Mouse (Mus musculus) lung, postnatal 14 days (tissue): ENCODE data around the gene Pcgf1.
A peak's percentile ranks its signal among the peaks of the same experiment; 100 is the strongest.

Experiments used
- DNase-seq: peaks from one replicate; pipeline ENCODE4 v3.0.0; 2021

Pcgf1 gene

DNA sequence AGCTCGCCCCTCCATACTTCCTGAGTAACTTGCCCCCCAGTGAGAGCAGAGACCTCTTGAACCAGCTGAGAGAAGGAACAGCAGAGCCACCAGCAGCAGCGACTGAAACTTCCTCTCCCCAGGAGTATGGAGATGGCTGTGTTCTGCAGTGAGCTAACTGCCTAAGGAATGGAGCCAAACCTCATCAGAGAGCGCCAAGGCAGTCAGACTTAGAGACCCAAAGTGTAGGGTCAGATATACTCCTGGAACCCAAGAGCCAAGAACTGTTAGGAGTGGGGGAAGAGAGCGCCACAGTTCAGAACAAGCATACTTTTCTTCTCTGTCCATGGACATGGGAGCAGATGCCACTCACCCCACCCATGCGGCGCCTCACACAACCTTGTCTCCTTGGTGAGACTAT, 11.2 kb upstream of the Pcgf1 start:
- no peak for DNase-seq

DNA sequence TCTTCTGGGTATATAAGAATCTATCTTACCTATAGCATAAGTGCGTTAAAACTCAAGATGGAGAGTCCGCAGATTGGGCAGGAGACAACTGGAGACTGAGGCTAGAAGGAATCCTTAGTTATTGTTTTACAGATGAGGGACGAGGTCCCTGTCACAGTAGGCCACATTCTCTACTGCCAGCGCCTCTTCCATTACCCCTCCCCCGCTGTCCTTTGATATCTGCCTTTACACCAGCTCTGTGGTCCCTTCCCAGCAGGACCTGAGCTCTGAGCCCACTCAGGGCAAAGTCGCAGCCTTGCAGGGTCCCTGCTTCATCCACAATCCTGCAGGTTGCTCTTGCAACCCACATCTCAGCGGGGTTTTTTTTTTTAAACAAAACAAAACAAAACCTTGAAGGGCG, 9.4 kb upstream of the Pcgf1 start:
- DNase-seq = no peak

DNA sequence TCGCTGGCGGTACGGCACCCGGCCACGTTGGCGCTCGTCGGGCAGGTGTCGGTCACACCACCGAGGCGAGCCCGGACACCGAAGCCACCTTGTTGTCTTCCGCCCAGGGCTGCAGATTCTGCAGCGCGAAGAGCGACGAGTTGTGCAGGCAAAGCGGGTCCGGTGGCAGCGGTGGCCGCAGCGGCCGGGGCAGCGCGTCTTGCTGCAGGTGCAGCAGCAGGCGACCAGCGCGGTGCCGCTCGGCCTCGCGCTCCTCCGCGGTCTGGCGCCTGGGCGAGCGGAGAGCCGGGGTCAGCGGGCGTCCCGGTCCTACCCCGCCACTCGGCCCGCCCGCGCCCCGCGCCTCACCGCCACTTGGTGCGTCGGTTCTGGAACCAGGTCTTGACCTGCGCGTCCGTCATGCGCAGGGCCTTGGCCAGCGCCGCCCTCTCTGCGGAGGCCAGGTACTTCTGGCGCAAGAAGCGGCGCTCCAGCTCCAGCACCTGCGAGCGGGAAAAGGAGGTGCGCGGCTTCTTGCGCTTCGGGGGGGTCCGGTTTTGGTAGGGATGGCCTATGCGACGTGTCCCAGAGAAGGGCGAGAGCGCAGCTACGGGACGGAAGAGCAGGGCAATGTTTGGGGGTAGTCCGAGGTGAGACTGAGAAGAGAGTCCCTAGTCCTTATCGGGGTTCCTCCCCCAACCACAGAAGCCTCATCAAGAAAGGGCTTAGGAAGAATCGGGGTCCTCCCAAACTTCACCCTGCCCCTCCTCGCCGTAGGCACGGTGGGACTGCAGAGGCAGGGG, 8.8 kb upstream of the Pcgf1 start:
- no peak for DNase-seq

DNA sequence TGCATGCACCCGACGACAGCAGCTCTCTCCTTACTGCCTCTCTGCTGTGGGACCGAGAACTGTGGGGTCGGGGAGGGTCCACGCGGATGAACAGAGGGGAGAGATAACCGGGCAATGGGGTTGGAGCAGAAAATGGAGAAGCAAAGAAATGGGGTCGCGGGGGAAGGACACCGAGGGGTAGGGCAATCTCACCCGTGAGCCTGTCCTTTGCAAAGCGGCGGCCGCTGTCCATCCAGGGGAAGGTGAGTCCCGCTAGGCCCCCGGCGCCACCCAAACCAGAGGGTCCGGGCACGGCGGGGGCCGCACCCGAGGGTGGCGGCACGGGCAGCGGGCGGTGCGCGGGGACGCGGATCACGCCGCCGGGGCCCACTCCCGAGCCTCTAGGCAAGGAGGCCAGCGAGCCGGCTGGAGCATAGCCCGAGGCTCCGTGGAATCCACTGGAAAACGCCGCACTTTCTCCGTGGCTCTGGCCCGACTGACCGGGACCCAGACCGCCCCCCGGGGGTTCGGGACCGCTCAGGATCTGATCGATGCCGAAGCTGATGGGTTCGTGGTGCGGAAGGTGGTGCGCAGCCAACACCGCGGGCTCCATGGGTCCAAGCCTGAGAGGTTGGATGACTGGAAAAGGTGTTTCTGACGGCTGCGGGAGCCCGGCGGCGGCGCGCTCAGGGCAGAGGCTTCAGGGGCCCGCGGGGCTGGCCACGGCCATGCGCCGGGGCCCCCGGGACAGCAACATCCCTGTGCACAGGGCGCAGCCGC, 8.0 kb upstream of the Pcgf1 start:
- no peak for DNase-seq

DNA sequence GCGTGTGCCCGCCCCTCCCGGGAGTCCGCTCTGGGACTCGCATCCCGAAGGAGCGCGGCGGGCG, 7.6 kb upstream of the Pcgf1 start, which contains the start of gene Tlx2:
Gene Tlx2 (minus strand): TSS at position 47 of the 64 bp plus-strand sequence.
- DNase-seq = no peak

DNA sequence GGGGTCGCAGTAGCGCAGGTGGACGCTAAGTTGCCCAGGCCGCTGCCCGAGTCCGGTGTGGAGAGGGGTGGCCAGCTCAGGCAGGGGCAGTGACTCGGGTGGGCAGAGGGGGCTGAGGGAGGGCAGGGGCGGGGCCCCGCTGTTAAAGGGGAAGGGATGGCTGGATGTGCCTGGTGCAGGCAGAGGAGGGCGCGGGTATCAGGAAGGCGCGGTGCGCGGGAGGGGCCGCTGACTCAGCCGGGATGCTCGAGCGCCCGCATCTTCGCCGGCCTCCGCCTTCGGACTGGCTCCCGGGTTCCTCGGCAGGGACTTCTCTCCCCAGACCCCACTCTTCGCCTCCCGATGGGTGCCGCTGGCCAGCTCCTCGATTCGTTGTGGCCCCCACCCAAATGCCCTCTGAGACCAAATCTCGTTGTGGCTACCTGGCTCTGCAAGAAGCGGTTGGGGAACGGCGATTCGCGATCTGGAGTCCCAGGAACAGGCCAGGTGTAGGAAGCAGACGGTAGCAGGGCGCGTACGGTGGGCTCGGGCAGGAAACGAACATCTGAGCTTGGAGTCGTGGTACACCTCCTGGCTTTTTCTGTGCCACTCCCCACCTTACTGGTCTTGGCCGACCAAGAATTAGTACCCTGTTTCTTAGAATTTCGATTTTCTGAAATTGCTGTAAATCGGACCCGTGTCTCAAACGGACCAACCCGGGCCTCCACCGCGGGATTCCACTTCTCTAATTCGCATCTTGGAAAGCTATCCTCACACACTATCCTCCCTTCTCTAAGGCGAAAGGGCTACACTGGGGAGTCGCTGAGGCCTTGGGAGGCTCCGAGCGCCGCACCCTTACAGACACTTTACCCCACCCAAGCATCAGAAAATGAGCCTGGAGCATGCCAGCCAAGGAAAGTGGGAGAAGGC, 7.1 kb upstream of the Pcgf1 start:
- DNase-seq = peak; percentile 18

DNA sequence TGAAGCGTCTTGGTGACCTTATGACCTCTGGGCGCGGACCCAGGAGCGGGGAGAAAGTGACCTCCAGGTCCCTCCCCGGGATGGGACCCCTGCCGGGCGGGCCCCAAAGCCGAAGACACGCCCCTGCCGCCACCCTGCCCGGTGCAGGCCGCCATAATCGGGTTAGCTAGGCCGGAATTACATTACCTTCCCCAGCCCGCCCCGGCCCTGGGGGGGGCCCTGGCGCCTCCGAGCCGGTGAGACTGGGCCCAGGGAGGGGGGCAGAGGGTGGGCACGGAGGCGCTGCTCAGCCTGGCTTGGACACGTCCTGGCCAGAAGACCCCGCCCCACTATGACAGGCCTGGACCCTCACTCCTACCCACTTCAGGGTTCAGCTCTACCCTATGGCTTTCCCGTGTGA, 6.4 kb upstream of the Pcgf1 start:
- DNase-seq = no peak

DNA sequence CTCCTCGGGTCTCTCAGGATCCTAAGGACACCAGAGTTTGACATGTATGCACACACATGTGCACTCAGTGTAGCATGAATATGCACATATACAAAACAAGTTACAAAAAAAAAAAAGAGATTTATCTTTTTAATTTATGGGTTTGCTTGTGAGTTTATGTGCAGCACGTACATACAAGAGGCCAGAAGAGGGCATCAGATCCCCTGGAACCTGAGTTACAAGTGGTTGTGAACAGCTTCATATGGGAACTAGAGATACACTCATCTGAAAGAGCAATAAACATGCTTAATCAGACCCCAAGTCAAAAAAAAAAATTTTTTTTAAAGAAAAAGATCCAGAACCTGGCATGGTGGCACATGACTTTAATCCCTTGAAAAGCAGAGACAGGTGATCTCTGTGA, 2.7 kb upstream of the Pcgf1 start:
- no peak for DNase-seq

DNA sequence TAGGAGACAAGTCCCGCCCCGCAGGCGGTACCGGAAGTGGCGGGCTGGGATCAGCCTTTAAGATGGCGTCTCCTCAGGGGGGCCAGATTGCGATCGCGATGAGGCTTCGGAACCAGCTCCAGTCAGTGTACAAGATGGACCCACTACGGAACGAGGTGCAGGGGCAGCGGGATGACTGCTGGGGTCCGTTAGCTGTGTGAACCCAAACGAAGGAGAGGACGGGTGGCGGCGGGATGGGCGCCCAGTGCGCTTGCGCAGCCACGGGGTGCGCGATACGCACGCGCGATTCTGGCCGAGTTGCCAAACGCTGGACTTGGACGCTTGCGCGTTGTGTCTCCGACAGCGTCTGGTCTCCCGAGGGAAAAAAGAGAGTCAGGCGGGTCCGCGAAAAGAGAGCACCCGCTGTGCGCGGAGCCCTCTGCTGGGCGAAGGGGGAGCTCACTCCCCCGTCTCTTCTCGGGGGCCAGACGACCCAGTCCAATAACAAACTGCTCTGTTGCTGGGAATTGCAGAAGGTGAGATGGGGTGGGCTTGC, 722 bp downstream of the Pcgf1 start:
- peak; percentile 100 for DNase-seq

DNA sequence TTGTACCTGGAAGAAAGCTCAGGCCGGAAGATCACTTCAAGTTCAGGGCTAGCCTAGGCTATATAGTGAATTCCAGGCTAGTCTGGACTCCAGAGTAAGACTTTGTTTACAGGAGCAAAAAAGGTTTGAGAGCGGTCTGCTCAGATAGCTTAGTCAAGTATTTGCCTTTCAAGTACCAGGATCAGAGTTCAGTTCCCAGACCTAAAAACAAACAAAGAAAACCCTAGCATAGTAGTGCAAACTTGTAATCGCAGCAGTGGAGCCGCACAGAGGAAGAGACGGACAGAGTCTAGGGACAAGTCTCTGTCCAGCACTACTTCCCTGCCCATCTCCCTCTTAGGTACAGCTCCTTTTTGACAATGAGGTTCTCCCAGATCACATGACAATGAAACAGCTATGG, 2.5 kb downstream of the Pcgf1 start:
- DNase-seq = no peak

DNA sequence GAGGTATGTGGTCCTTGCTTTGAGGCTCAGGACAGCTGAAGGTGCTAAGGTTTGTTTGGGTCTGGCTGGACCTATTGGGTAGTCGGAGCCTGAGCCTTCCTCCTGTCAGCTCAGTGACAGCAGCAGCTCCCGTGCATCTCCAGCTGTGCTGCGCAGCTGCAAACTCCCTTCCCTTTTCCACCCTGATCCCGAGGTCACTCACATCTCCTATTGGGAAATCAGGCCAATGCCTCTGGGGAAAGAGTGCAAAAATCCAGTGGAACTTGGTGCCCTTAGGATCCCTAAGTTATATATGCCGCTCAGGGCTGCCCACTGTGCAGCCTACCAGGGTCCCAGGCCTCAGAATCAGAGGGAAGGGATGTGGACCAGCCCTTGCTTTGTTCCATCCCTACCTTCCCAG, 5.8 kb downstream of the Pcgf1 start:
- DNase-seq = no peak

DNA sequence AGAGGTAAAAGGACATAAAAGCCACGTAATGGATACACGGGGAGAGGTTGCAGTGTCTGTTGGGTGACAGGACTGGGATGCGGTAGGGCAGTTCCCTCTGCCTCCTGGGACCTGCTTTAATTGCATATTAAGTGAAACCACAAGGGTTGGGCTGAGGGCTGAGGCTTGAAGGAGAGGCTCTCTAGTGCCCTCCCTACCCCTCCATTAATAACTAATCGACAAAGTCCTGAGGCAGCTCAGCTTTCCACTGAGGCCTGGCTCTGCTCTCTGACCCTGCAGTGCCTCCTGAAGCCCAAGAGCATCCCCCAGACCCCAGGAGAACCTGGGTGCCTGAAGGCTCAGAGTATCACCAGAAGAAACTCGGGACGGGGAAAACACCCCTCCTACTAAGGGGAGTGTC, 6.8 kb downstream of the Pcgf1 start:
- no peak for DNase-seq

DNA sequence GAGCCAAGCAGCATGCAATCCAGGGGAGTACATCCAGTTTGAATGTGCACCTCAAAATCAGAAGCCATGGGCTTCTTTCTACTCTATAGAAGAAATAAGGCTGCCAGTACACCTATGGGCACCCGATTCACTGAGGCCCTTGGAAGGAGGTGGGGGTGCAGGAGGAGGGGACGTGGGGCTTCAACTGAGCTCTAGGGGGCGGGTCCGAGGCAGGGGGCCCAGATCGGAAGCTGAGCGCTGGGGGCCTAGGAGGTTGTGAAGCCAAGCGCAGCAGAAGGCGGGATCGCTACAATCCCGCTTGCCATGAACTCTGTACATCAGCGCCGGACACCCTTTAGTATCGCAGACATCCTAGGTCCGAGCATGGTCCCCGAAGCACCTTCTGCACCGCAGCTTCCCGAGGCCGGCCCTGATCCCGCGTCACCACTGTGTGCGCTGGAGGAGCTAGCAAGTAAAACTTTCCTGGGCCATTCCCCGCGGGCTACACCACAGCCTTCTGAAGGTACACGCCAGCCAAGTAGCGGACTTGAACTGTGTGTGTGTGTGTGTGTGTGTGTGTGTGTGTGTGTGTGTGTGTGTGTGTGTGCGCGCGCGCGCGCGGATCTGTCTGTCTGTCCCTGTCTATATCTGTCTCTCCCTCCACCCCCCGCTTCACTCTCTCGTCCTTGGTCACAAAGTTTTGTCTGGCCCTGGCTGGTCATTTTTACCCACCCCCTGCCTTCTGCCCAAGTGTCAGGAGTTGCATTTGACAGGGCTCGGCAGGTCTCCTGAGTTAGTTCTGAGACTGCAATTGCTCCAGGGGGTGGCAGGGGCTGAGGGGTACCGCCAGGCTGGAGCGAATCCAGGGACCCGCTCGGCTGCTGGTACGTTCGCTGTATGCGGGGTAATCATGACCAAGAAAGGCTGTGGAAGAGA, 8.7 kb downstream of the Pcgf1 start, which contains the start of gene Lbx2:
Gene Lbx2 (plus strand): TSS at position 247 of the 915 bp plus-strand sequence.
- no peak for DNase-seq

DNA sequence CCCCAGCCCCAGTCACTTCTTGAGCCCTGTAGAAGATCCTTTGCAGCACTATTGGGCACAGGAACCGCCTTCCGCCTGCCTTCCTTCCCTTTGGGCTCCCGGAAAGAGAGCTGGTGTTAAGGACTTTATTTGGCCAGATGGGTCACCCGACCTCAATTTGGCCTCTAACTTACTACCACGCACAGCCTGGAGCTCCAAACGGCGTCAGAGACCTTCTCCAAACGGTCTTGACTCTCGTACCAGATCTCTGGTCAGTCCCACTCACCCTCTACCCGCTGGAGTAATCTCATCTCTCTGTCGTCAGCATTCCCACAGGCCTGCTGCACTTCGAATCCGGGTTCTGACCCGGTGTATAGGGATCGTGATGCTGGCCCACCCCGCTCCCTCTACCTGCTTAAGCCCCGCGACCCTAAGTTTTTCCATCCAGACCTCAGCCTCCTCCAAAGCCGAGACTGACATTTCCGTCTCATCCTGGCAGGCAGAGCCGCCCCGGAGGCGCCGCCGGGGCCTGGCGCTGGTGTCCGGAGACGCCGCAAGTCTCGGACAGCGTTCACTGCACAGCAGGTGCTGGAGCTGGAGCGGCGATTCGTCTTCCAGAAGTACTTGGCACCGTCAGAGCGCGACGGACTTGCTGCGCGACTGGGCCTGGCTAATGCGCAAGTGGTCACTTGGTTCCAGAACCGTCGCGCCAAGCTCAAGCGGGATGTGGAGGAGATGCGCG, 9.7 kb downstream of the Pcgf1 start:
- peak; percentile 28 for DNase-seq

DNA sequence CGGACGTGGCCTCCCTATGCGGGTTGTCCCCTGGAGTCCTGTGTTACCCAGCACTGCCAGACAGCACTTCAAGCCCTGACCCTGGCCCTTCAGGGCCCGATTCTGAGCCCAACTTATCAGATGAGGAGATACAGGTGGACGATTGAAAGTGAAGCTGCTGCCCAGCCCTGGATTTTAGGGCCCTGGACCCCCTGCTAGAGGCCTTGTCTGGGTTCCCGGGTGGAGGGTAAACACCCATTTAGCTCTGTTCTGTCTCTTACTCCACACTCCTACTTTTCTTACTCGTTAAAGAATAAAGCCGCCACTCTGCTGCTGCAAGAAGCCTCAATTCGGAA, 10.2 kb downstream of the Pcgf1 start:
- DNase-seq = no peak

DNA sequence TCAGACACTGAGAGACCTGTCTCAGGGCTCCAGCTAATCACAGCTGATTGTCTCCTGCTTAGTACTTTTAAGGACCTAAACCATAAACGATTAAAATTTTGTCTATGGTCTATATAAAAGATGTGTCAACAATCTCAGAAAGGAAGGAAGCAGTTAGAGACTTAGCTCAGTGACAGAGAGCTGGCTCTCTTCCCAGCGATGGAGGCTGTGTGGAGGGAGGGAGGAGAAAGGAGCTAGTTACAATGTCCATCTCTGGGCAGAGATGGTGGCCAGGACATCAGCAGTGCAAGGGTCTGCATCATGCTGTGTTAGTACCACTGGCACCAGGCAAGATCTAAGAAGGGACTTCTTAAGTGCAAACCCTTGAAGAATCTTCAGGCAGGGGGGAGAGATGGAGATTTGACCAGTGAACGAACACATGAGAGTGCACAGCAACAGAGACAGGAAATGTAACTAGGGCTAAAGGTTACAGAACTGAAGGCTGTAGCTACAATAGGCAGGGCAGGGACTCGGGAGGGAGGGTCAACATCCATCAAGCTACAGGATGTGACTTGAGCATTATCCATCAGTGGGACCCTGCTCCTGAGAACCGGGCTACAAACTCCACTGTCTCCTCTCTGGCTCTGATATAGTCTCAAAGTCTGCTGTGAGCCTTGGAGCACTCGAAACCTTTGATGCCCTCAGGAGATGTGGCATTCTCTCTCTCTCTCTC, 14.9 kb downstream of the Pcgf1 start:
- peak; percentile 46 for DNase-seq

DNA sequence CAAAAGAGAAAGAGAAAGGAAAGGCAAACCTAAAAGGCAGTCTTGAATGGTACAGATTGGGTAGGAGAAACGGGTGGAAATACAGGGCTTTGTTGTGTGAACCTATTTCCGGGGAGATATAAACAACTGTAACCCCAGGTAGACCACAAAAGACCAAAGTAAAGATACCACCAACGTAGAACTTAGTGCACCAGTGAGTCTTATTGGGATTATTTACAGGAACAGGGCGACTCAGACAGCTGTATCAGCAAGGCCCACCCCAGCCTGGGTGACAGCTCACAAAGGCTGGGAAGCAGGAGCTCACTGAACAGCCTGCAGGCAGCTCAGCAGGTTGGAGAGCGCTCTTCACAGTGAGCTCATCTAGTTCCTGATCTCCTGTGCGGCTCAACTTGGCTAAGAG, 18.3 kb downstream of the Pcgf1 start:
- DNase-seq = no peak

DNA sequence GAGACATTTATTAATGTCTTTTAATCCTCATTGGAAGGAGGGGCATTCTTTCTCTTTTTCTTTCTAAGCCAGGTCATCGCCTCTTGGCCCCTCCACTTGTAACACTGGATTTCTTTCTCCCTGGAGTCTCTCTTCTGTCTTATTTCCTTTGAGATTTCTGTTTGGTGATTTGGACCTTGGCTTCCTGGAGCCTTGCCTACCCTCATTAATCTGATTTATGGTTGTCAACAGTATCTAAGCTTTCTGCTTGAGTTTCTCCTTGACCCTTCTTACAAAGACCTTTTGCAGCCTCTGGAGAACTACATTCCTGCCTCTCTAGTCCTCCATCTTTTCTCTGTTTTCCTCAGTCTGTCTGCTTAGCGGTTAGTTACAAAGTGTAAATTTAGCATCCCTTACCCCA, 20.7 kb downstream of the Pcgf1 start:
- no peak for DNase-seq

DNA sequence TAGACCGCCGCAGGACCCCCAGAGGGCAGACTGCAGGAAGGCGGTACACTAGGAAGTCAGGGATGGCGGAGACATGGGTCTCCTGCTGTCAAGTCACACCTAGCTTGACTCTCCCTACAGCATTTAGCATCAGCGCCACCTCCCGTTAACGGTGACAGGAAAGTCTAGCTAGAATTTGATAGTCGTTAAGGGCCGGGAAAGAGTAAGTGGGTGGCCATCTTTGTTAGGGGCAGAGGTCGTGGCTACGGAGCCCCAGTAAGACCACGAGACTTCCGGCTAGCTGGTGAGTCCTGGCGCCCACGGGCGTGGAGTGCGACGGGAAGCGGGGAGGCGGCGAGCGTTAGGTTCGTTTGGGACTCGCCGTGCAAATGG, 23.6 kb downstream of the Pcgf1 start, which contains the start of the genes Ccdc142 and Gm42688:
Gene Ccdc142 (plus strand): TSS at position 286 of the 372 bp plus-strand sequence.
Gene Gm42688 (plus strand): TSS at position 302 of the 372 bp plus-strand sequence.
- peak; percentile 90 for DNase-seq

DNA sequence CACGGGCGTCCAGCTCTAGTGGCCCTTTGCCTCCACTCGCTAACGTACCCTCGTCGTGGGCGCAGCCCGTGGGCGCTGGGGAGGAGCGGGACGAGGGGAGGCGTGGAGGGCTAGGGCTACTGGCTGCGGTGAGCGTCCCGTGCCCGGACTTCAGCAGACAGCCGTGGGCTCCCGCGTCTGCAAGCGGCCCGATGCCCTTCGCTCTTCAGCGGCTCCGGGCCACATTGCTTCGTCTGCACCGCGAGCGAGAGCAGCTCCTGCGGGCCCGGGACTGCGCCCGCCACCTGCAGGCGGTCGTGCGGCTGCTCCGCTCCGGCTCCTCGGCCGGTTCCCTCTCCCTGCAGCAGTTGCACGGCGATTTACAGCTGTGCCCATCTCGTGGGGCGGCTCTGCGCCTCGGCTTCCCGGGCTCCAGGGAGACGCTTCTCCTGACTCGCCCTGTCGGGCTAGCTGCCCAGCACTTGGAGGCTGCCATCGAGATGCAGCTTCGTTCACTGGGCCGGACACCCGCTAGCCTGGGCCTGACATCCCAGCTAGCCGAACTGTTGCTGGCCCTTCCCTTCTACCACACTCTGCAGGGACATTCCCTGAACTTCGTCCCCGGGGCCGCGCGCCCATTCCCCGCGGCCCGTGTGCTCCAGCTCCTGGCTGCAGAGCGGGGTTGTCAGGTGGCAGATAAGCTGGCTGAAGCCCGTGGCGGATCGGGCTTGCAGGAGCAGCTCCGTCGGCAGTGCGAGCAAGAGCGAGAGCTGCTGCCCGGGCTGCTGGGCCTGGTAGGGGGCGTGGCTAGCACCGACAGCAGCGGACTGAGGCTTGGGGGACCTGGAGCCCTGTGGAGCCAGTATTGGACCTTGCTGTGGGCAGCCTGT, 24.3 kb downstream of the Pcgf1 start:
- DNase-seq = peak; percentile 65
